Mouse (Mus musculus): ENCODE measurements at regions not wholly inside any gene's neighbourhood (a gene's known extent, or its start where the extent isn't known, plus 50 kb on each side); places are given as distances from the start of the nearest gene placed in this dataset.

GRCm38 (mm10) chr5:119739386-119739785 lies 68.9 kb downstream of the Tbx3 start:
- no peak for DNase-seq (ENCODE audit: low spot score)

- peak; percentile 93 for DNase-seq (ENCODE audit: low spot score)
These were observed 70.6 kb downstream of the Tbx3 start for GRCm38 (mm10) chr5:119741116-119741515.

- no peak for DNase-seq (ENCODE audit: low spot score)
These were observed 73.3 kb downstream of the Tbx3 start for GRCm38 (mm10) chr5:119743733-119744132.

GRCm38 (mm10) chr5:119747038-119747437 lies 76.6 kb downstream of the Tbx3 start:
- DNase-seq (ENCODE audit: low spot score): no peak

- DNase-seq (ENCODE audit: low spot score): peak; percentile 47
These were observed 78.2 kb downstream of the Tbx3 start for GRCm38 (mm10) chr5:119748667-119749066.

GRCm38 (mm10) chr5:119749153-119749552 lies 78.7 kb downstream of the Tbx3 start:
- no peak for DNase-seq (ENCODE audit: low spot score)

- DNase-seq (ENCODE audit: low spot score): no peak
These were observed 76.7 kb upstream of the Tbx5 start for GRCm38 (mm10) chr5:119755782-119756181.

GRCm38 (mm10) chr5:119758880-119759279 lies 73.6 kb upstream of the Tbx5 start:
- no peak for DNase-seq (ENCODE audit: low spot score)

- DNase-seq (ENCODE audit: low spot score): no peak
These were observed 70.4 kb upstream of the Tbx5 start for GRCm38 (mm10) chr5:119762102-119762501.

- DNase-seq (ENCODE audit: low spot score): no peak
These were observed 69.1 kb upstream of the Tbx5 start for GRCm38 (mm10) chr5:119763337-119763736.

- no peak for DNase-seq (ENCODE audit: low spot score)
These were observed 66.1 kb upstream of the Tbx5 start for GRCm38 (mm10) chr5:119766372-119766771.

- no peak for DNase-seq (ENCODE audit: low spot score)
These were observed 61.5 kb upstream of the Tbx5 start for GRCm38 (mm10) chr5:119770951-119771350.

- no peak for DNase-seq (ENCODE audit: low spot score)
These were observed 56.2 kb upstream of the Tbx5 start for GRCm38 (mm10) chr5:119776106-119776887.

GRCm38 (mm10) chr5:119777836-119778235 lies 54.6 kb upstream of the Tbx5 start:
- DNase-seq (ENCODE audit: low spot score): peak; percentile 83

- no peak for DNase-seq (ENCODE audit: low spot score)
These were observed 51.1 kb upstream of the Tbx5 start for GRCm38 (mm10) chr5:119781375-119781774.

Data from retina, embryonic 14.5 days (tissue).